Mouse (Mus musculus): ENCODE data around the gene Txndc5. TPM values are rescaled to one million over a fixed set of nuclear protein-coding genes. Genes with fewer than 3 reads are reported as not detected.

Txndc5 gene
- polyA plus RNA-seq, 1 experiment from 2014 or later, result 266 TPM

Other genes with a start within 250 kb of the Txndc5 start
- gene Bmp6, start 183.7 kb downstream of the Txndc5 start, polyA plus RNA-seq (2015; fragmentation: Nextera tagmentation; extraction: Ambion mirVana), result 1.9 and 2.1 TPM in 2 replicates
- gene Bloc1s5, start 106.3 kb upstream of the Txndc5 start, polyA plus RNA-seq (2015; fragmentation: Nextera tagmentation; extraction: Ambion mirVana), result 15.5 and 17.2 TPM in 2 replicates
- gene Eef1e1, start 130.2 kb upstream of the Txndc5 start, polyA plus RNA-seq (2015; fragmentation: Nextera tagmentation; extraction: Ambion mirVana), result 41.9 and 45.7 TPM in 2 replicates

All from stomach, embryonic 15.5 days (tissue).